Mouse (Mus musculus) liver, embryonic 13.5 days (tissue): ENCODE measurements at regions not wholly inside any gene's neighbourhood (a gene's known extent, or its start where the extent isn't known, plus 50 kb on each side); places are given as distances from the start of the nearest gene placed in this dataset.

Experiments used
- ATAC-seq: fragments of 200-750 bp; cut with Nextera tagmentation; 2 replicates; pipeline ENCODE4 v1.8.0; 2017; ENCODE audit warnings: low read depth, mild to moderate bottlenecking, moderate number of reproducible peaks, moderate library complexity
- DNase-seq: peaks from one replicate; pipeline ENCODE4 v3.0.0; 2022
- H3K27ac ChIP-seq: fragments of 300-500 bp; sonication (generic); 2 replicates; pipeline ENCODE4 v1.5.1; 2015; ENCODE audit warnings: moderate library complexity, mild to moderate bottlenecking, inconsistent platforms
- H3K27me3 ChIP-seq: fragments of 300-500 bp; sonication (generic); 2 replicates; pipeline ENCODE4 v1.6.1; 2015; ENCODE audit warnings: mild to moderate bottlenecking, inconsistent platforms
- H3K36me3 ChIP-seq: fragments of 300-500 bp; sonication (generic); 2 replicates; pipeline ENCODE4 v1.6.1; 2015; ENCODE audit warnings: mild to moderate bottlenecking, inconsistent platforms
- H3K4me1 ChIP-seq: fragments of 300-500 bp; sonication (generic); replicated peaks from 2 replicates; pipeline ENCODE4 v1.6.1; 2015; ENCODE audit warnings: inconsistent platforms
- H3K4me2 ChIP-seq: fragments of 300-500 bp; sonication (generic); 2 replicates; pipeline ENCODE4 v1.6.1; 2015; ENCODE audit warnings: inconsistent platforms, mild to moderate bottlenecking, moderate library complexity
- H3K4me3 ChIP-seq: fragments of 300-500 bp; sonication (generic); replicated peaks from 2 replicates; pipeline ENCODE4 v1.5.1; 2015; ENCODE audit warnings: mild to moderate bottlenecking, inconsistent platforms
- H3K9ac ChIP-seq: fragments of 300-500 bp; sonication (generic); 2 replicates; pipeline ENCODE4 v1.6.1; 2015; ENCODE audit warnings: mild to moderate bottlenecking, inconsistent platforms
- H3K9me3 ChIP-seq: fragments of 300-500 bp; sonication (generic); replicated peaks from 2 replicates; pipeline ENCODE4 v1.6.1; 2016; ENCODE audit warnings: inconsistent platforms
- WGBS: fragments of 180-500 bp; shearing (Covaris S2); methylation state at CpG from one replicate; pipeline ENCODE4 v1.1.7; 2015; ENCODE audit not compliant: insufficient replicate concordance; 5-methylcytosine and 5-hydroxymethylcytosine counted together

DNA sequence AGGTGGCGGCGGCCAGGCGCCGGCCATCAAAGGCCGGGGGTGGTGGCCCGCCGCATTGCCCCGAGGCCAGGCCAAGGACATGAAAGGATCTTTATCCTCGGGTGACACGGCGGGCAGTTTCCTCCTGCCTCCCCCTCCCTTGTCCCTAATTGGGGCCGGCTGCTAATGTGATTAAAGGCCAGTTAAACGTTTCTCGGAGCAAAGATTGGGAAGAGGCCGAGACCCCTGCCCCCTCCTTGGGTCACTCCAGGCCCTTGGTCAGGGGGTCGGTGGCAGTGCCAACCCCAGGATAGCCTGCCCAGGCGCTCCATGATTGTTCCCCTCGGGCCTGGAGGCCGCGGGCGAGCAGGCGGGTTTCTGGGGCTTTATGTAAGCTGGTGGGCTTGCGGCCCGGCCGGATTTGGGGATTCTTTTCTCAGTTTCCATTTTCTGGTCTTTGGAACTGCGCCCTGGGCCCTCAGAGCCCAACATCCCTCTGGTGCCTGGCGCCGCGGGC lies 90.7 kb upstream of the Dio3 start:
- ATAC-seq (no peak), DNase-seq (no peak)
- Histone ChIP-seq H3K27ac (no peak overlapping the region), H3K36me3 (no peaks in the 10 kb centered on the region), H3K27me3 (peaks cover 64% of the 10 kb centered on the region), H3K9me3 (no peaks in the 10 kb centered on the region), H3K9ac (no peak overlapping the region), H3K4me3 (peak overlapping the region; percentile 4; the same call in 1 of the 2 replicates), H3K4me1 (no peaks in the 10 kb centered on the region), H3K4me2 (no peak overlapping the region)
- 3% methylated on average over 29 of the region's 29 CpGs for WGBS

DNA sequence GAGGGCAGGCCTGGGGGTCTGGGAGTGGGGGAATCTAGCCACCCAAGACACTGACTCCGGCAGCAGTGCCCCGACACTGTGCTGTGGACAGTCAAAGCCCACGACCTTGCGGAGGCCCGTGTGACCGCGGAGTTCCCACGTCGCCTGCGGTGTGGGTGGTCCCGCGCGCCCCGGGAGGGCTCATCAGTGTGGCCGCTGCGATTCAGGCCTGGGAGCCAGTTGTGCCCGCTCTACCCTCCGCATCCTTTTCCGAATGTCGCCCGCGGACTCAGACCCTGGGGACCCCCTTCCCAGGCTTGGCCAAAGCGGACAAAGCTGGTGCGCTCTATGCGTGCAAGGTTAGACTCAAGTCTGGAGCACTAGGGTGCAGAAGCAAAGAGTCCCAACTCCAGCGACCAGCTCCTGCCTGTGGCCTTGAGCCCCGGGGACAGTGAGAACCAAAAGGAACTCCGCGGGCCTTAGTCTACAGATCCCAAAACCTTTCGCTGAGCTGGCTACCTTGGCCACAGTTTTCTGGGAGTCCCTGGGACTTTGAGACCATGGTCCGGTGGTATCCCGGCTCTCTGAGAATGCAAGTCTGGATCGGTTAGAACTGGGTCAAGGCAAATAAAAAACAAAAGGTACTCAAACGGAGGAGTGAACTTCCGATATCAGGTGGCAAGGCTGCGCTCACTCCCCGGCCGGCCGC lies 90.1 kb upstream of the Dio3 start:
- H3K4me1 ChIP-seq: no peaks in the 10 kb centered on the region
- H3K4me2 ChIP-seq: no peak overlapping the region
- H3K36me3 ChIP-seq: no peaks in the 10 kb centered on the region
- H3K9ac ChIP-seq: no peak overlapping the region
- no peak overlapping the region for H3K27ac ChIP-seq
- WGBS: 4% methylated on average over 39 of the region's 39 CpGs
- H3K9me3 ChIP-seq: no peaks in the 10 kb centered on the region
- H3K27me3 ChIP-seq: peaks cover 64% of the 10 kb centered on the region
- H3K4me3 ChIP-seq: no peak overlapping the region; the same call in 1 of the 2 replicates
- DNase-seq (no peak), ATAC-seq (no peak)

DNA sequence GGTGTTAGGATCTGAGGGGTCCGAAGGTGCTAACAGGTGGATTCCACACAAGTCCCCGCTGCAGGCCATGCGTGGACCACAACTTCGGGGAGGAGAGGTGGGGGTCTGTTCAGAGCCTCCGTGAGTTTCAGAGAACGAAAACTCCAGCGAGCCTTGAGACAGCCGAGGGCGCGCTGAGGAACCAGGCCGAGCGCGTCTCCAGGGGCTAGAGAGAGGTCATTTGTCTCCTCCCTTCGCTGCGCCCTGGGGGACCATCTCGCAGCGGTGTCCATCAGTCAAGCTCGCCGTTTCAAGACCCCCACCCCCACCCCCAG lies 89.6 kb upstream of the Dio3 start:
- ATAC-seq: no peak
- Histone ChIP-seq H3K4me3 (no peak overlapping the region; the same call in 1 of the 2 replicates), H3K36me3 (no peaks in the 10 kb centered on the region), H3K4me2 (no peak overlapping the region), H3K4me1 (no peaks in the 10 kb centered on the region), H3K9me3 (no peaks in the 10 kb centered on the region), H3K27me3 (peaks cover 63% of the 10 kb centered on the region), H3K9ac (no peak overlapping the region), H3K27ac (no peak overlapping the region)
- no peak for DNase-seq
- WGBS: 1% methylated on average over 19 of the region's 19 CpGs

DNA sequence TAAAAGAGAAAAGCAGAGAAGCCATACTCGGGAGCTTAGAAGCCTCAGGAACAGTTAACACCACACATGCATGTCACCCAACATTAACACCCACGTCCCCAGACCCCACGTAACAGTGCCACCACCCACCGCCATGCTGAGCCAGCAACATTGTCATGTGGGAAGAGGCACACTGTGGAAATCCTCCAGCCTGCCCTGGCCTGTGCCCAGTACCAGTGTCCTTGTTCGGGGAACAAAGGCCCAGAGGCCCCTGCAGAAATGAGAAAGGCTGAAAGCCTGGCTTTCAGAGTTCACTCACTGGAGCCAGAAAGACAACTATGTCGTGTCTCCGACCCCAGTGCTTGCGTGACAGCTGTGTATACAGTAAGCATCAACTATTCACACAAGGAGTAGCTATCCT lies 86.7 kb upstream of the Dio3 start:
- ATAC-seq: no peak
- no peaks in the 10 kb centered on the region for H3K9me3 ChIP-seq
- no peak for DNase-seq
- no peaks in the 10 kb centered on the region for H3K4me1 ChIP-seq
- no peak overlapping the region for H3K27ac ChIP-seq
- no peak overlapping the region for H3K4me3 ChIP-seq
- H3K9ac ChIP-seq: no peak overlapping the region
- H3K36me3 ChIP-seq: no peaks in the 10 kb centered on the region
- H3K4me2 ChIP-seq: no peak overlapping the region
- H3K27me3 ChIP-seq: peaks cover 39% of the 10 kb centered on the region
- 54% methylated on average over 8 of the region's 8 CpGs for WGBS

DNA sequence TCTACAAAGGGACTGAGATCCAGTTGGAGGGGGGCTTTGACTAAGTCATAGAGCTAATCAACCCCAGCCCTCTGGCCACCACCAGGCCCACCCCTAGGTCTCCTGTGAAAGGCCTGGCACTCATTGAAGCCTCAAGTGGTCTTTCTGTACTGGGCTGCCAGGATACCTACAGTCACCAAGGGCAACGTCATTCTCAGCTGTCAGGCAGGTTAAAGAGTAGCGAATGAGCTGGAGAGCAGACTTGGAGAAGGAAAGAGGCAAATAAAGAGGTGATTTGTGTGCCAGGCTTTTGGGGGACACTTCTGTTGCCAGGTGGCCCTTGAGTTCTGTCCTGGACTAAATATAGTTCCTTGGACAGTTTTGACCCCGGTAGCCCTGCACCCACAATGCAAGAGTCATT lies 81.5 kb upstream of the Dio3 start:
- ATAC-seq (no peak), DNase-seq (no peak)
- no peaks in the 10 kb centered on the region for H3K4me1 ChIP-seq
- H3K9me3 ChIP-seq: no peaks in the 10 kb centered on the region
- no peak overlapping the region for H3K27ac ChIP-seq
- no peaks in the 10 kb centered on the region; the same call in 1 of the 2 replicates for H3K27me3 ChIP-seq
- no peak overlapping the region for H3K9ac ChIP-seq
- no peaks in the 10 kb centered on the region for H3K36me3 ChIP-seq
- 82% methylated on average over 3 of the region's 3 CpGs for WGBS
- no peak overlapping the region for H3K4me3 ChIP-seq
- no peak overlapping the region for H3K4me2 ChIP-seq

DNA sequence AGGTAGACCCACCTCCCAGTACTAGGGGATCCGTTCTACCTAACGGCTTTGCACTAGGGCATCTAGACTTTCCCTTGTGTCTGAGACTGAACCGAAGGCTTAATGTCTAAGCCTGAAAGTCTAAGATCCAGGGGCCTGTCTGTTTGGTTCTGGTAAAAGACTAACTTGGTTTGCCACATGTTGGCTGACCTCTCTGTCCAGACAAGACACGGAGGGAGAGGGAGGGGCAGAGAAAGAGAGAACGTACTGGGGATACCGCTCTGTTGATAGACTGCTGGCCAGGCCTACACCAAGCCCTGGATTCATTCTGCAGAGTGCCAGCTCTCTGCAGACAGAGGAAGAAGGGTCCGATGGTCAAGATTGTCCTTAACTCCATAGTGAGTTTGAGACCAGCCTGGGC lies 78.4 kb upstream of the Dio3 start:
- H3K9ac ChIP-seq: no peak overlapping the region
- 80% methylated on average over 7 of the region's 7 CpGs for WGBS
- H3K4me1 ChIP-seq: peaks cover 9% of the 10 kb centered on the region; the same call in 1 of the 2 replicates
- no peak for DNase-seq
- H3K36me3 ChIP-seq: no peaks in the 10 kb centered on the region
- no peak overlapping the region for H3K27ac ChIP-seq
- H3K4me3 ChIP-seq: no peak overlapping the region
- no peak for ATAC-seq
- H3K27me3 ChIP-seq: no peaks in the 10 kb centered on the region
- H3K4me2 ChIP-seq: no peak overlapping the region
- no peaks in the 10 kb centered on the region for H3K9me3 ChIP-seq

DNA sequence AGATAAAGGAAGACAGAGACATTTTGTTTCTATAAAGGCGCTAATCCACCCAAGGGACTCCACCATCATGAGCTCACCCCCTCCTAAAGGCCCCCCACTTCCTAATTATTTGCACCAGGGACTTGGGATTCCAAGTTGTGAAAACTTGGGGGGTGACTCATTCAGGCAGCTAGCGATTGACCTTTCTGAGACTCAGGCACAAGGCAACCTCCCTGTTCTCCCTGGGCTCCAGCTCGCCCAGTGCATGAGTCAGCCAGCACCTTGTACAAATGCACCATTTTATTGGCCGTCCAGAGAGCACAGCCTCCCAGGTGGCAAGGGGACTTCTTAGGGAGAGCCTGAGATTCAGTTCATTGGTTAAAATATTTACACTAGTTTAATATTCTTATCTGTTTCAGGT lies 78.0 kb upstream of the Dio3 start:
- H3K27me3 ChIP-seq: no peaks in the 10 kb centered on the region
- DNase-seq (no peak), ATAC-seq (no peak)
- H3K4me1 ChIP-seq: peaks cover 9% of the 10 kb centered on the region; the same call in 1 of the 2 replicates
- WGBS: 64% methylated on average over 4 of the region's 4 CpGs
- no peak overlapping the region for H3K9ac ChIP-seq
- no peak overlapping the region for H3K27ac ChIP-seq
- H3K9me3 ChIP-seq: no peaks in the 10 kb centered on the region
- no peak overlapping the region for H3K4me2 ChIP-seq
- H3K4me3 ChIP-seq: no peak overlapping the region
- H3K36me3 ChIP-seq: no peaks in the 10 kb centered on the region

DNA sequence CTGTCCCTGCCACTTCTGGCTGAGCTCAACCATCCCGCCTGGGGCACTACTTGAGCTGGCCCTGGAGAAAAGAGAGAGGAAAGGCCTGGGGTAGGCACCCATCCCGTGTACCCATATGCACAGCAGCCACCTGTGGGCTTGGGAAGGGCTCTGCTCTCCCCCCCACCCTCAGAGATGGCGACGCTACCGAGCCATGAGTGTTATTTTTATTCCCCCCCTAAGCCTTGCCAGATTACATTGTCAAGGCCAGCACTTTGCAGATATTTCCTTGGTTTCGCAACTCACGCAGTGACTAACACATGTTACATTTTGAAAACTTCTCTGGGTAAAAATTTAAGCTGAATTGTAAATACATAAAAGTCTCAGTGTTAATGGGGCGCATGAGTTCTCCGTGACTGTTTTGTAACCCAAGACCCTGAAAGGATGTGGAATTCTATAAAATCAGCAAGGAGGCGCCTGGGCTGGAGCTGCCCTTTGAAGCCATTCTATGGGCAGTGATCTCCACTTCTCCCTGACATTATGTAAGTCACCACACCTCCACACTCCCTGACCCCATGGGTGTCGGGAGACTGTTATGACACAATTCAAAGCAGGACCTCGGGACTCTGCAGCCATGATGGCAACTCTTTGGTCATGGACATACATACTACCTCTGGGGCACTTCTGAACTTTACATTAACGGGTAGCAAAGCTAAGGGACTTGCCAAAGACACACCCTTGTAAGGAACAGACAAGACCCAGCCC lies 75.4 kb upstream of the Dio3 start:
- ATAC-seq (peak; percentile 13; the same call in 1 of the 2 replicates), DNase-seq (no peak)
- no peaks in the 10 kb centered on the region for H3K27me3 ChIP-seq
- no peak overlapping the region for H3K4me2 ChIP-seq
- 56% methylated on average over 13 of the region's 13 CpGs for WGBS
- no peak overlapping the region for H3K27ac ChIP-seq
- peaks cover 15% of the 10 kb centered on the region for H3K4me1 ChIP-seq
- H3K36me3 ChIP-seq: no peaks in the 10 kb centered on the region
- no peak overlapping the region for H3K9ac ChIP-seq
- no peak overlapping the region for H3K4me3 ChIP-seq
- no peaks in the 10 kb centered on the region for H3K9me3 ChIP-seq

DNA sequence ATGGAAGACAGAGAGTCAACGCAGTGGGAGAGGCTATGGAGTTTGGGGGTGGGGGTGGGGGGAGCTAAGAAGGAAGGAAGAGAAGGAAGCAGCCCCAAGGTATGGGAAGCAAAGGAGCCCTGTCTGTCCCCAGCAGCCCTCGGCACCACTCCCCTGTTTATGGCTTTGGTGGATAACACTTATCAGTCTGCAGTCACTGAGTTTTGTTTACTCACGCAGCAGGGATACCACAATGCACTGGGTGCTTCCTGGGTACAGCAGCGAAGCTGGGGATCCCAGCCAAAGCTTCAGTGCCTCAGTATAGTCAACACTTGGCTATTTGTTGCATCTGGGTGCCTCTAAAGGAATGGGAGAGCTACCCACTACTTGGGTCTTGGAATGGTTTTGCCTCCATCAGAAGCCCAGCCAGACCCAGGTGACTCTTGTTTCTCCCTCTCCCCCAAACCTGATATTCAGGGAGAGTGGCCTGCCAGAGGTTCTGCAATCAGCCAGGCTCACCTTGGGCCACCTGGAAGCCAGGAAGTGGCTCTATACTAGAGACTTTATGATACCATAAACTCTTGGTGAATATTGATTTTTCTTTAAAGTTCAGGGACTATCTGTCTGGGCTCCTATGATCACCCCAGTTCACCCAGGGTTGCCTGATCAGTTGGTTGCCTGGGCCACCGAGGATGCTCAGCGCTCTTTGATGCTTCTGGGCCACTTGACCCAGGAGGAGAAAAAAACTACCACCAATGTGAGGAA lies 74.5 kb upstream of the Dio3 start:
- Histone ChIP-seq H3K9ac (no peak overlapping the region), H3K27ac (no peak overlapping the region), H3K36me3 (no peaks in the 10 kb centered on the region)

DNA sequence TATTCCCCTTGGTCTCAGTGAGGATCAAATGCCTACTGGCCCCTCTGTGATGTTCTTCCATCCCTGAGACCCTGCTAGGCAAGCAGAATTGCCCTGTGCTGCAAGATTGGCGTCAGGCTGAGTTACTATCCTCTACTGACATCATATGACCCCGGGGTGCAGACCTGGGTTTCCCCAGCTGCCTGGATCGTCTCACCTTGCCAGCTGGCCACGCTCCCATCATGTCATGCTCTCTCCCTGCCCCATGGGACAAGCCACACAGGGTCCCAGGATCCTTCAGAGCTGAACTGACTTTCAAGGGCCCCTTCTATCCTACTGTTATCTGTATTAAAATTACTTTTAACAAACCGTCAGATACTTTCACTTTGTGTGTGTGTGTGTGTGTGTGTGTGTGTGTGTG lies 72.6 kb upstream of the Dio3 start:
- Histone ChIP-seq H3K4me1 (peaks cover 15% of the 10 kb centered on the region), H3K4me2 (no peak overlapping the region), H3K9me3 (no peaks in the 10 kb centered on the region), H3K36me3 (no peaks in the 10 kb centered on the region), H3K27ac (no peak overlapping the region), H3K4me3 (no peak overlapping the region), H3K9ac (no peak overlapping the region), H3K27me3 (no peaks in the 10 kb centered on the region)
- ATAC-seq: no peak
- no peak for DNase-seq
- 44% methylated on average over 5 of the region's 5 CpGs for WGBS

More for the DNA sequence above, 74.5 kb upstream of the Dio3 start:
- H3K4me1 ChIP-seq: peaks cover 15% of the 10 kb centered on the region
- H3K27me3 ChIP-seq: no peaks in the 10 kb centered on the region
- no peak overlapping the region for H3K4me2 ChIP-seq
- no peak overlapping the region for H3K4me3 ChIP-seq
- WGBS: 33% methylated on average over 6 of the region's 6 CpGs
- no peak for DNase-seq
- 0 out of 2 replicates have a peak, but pooled peaks have one; percentile 22 for ATAC-seq
- no peaks in the 10 kb centered on the region for H3K9me3 ChIP-seq

DNA sequence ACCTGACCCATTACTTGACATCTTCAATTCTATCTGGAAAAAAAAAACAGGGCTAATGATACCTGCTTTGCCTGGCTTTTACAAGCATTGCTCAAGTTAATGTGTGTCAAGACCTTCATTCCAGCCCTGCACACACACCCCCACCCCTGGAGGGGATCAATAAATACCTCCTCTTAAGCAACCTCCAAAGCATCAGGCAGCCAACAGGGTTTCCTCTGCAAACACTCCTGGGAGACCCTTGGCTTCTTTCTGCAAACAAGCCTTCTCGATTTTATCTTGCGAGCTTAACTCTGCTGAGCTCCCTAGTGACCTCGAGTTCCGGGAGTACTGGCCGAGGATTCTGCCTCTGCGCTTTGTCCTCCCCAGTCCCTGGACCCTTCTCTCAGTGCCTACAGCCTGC lies 72.1 kb upstream of the Dio3 start:
- WGBS: 23% methylated on average over 6 of the region's 6 CpGs
- Histone ChIP-seq H3K9me3 (no peaks in the 10 kb centered on the region), H3K27me3 (no peaks in the 10 kb centered on the region), H3K27ac (no peak overlapping the region), H3K36me3 (no peaks in the 10 kb centered on the region), H3K4me2 (no peak overlapping the region), H3K9ac (no peak overlapping the region), H3K4me1 (peaks cover 15% of the 10 kb centered on the region), H3K4me3 (no peak overlapping the region)
- ATAC-seq (no peak), DNase-seq (no peak)
